Comparison of ENCODE assay signal across 30 mouse cellular contexts in genomic region chr13:113632506-113632905, GRCm38 (mm10). TPM values are rescaled to one million over a fixed set of nuclear protein-coding genes. Genes with fewer than 3 reads are reported as not detected.
DNase-seq lines count a peak whose midpoint lies in the region; ATAC-seq lines count a peak whose summit lies in the region.
"Had no signal": no experiment of that assay in that cellular context is flagged by ENCODE, and none has a peak within 500 bp of the region (broad histone marks: within the 10 kb centered on the region; RNA-seq: fewer than 3 reads in every experiment).

No protein-coding gene starts in this region.

- no peak for DNase-seq in liver
- peak; percentile 52 for DNase-seq in thymus, postnatal 0 days (ENCODE audit: low spot score)
- DNase-seq in thymus, postnatal 14 days = no peak
- DNase-seq in adrenal gland, adult (ENCODE audit: inconsistent age in 2 of 2, low spot score in 1 of 2) = no peak
- DNase-seq in frontal cortex, postnatal 25 days (ENCODE audit: low spot score in 2 of 2) = no peak
- DNase-seq: adrenal gland, adult 2 months; adrenal gland, postnatal 10 days; adrenal gland, postnatal 25 days; cerebellum, adult 11 months; cerebellum, adult 18-20 months; cerebellum, adult 8-10 months; cerebellum, adult 9-11 months; cerebellum, postnatal 14 days; cerebellum, postnatal 36 days; embryo, embryonic 11 days had no signal

- H3K9ac ChIP-seq in liver, embryonic 12.5 days = no peak overlapping the region
- H3K9ac ChIP-seq: embryonic facial prominence, embryonic 13.5 days; embryonic facial prominence, embryonic 15.5 days; forebrain, embryonic 12.5 days had no signal

- no peak overlapping the region for H3K4me3 ChIP-seq in liver, embryonic 12.5 days
- H3K4me3 ChIP-seq: embryonic facial prominence, embryonic 13.5 days; embryonic facial prominence, embryonic 15.5 days; erythroblast, embryonic 14.5 days; forebrain, embryonic 10.5 days; forebrain, embryonic 12.5 days had no signal

- WGBS in liver, embryonic 12.5 days (ENCODE audit: insufficient replicate concordance) = 30% methylated on average over 6 of the region's 6 CpGs

- no peak overlapping the region for H3K27ac ChIP-seq in liver, embryonic 12.5 days
- H3K27ac ChIP-seq: embryonic facial prominence, embryonic 13.5 days; embryonic facial prominence, embryonic 15.5 days; forebrain, embryonic 10.5 days; forebrain, embryonic 12.5 days had no signal

- no peak overlapping the region for H3K4me2 ChIP-seq in liver, embryonic 12.5 days
- H3K4me2 ChIP-seq: embryonic facial prominence, embryonic 13.5 days; embryonic facial prominence, embryonic 15.5 days; forebrain, embryonic 12.5 days had no signal

- no peaks in the 10 kb centered on the region for H3K27me3 ChIP-seq in liver, embryonic 12.5 days (replicated peaks)
- H3K27me3 ChIP-seq: embryonic facial prominence, embryonic 13.5 days; embryonic facial prominence, embryonic 15.5 days; forebrain, embryonic 12.5 days; Patski had no signal

- ATAC-seq in liver, embryonic 12.5 days = peak; percentile 20; the same call in 1 of the 2 replicates
- ATAC-seq in granulocyte monocyte progenitor cell, adult 5-6 weeks (replicated peaks; ENCODE audit: poor library complexity, severe bottlenecking) = peak; percentile 17; the same call in 1 of the 2 replicates
- ATAC-seq in megakaryocyte-erythroid progenitor cell, adult 5-6 weeks (replicated peaks; ENCODE audit: low FRiP score, low TSS enrichment, poor library complexity, severe bottlenecking) = peak; percentile 43; the same call in 1 of the 2 replicates
- ATAC-seq: activated CD4-positive, CD25-positive, alpha-beta regulatory T cell, adult 4 months; forebrain, embryonic 14.5 days; forebrain, embryonic 16.5 days; Patski had no signal

- peaks cover 25% of the 10 kb centered on the region; the same call in 1 of the 2 replicates for H3K4me1 ChIP-seq in liver, embryonic 12.5 days
- H3K4me1 ChIP-seq: embryonic facial prominence, embryonic 15.5 days; forebrain, embryonic 12.5 days had no signal

- no peaks in the 10 kb centered on the region for H3K36me3 ChIP-seq in liver, embryonic 12.5 days
- H3K36me3 ChIP-seq: embryonic facial prominence, embryonic 13.5 days; embryonic facial prominence, embryonic 15.5 days; forebrain, embryonic 10.5 days; forebrain, embryonic 12.5 days had no signal

- H3K9me3 ChIP-seq in liver, embryonic 12.5 days (replicated peaks) = no peaks in the 10 kb centered on the region
- H3K9me3 ChIP-seq: embryonic facial prominence, embryonic 13.5 days; embryonic facial prominence, embryonic 15.5 days; forebrain, embryonic 10.5 days; forebrain, embryonic 12.5 days had no signal

RNA-seq across cellular contexts. Expression of gene Snx18, which starts 14.1 kb away (rescaled TPM):
- 12.3 and 12.8 TPM in 2 replicates for polyA plus RNA-seq in liver, embryonic 12.5 days (2016; fragmentation: Nextera tagmentation; extraction: Ambion mirVana)
- polyA plus RNA-seq in thymus, postnatal 0 days (2015; fragmentation: Nextera tagmentation; extraction: Ambion mirVana) = 12.9 and 15.5 TPM in 2 replicates
- 25.5 and 39.0 TPM in 2 replicates for total RNA-seq in granulocyte monocyte progenitor cell, adult 5-6 weeks (2014; fragmentation: Nextera tagmentation)
- total RNA-seq in granulocyte monocyte progenitor cell, adult 5-6 weeks (2017) = 46.2 and 47.1 TPM in 2 replicates
- total RNA-seq in megakaryocyte-erythroid progenitor cell, adult 5-6 weeks (2014; fragmentation: Nextera tagmentation) = 5.3 and 10.9 TPM in 2 replicates
- total RNA-seq in megakaryocyte-erythroid progenitor cell, adult 5-6 weeks (2017) = 13.2 and 18.1 TPM in 2 replicates

RNA-seq across cellular contexts. Expression of gene Hspb3, which starts 31.0 kb away (rescaled TPM):
- 0.15 and 0.18 TPM in 2 replicates for polyA plus RNA-seq in liver, embryonic 12.5 days (2016; fragmentation: Nextera tagmentation; extraction: Ambion mirVana)
- polyA plus RNA-seq in thymus, postnatal 0 days (2015; fragmentation: Nextera tagmentation; extraction: Ambion mirVana) = 0.22 TPM in 1 of 2 replicates, not detected in the other
- total RNA-seq in granulocyte monocyte progenitor cell, adult 5-6 weeks (2014; fragmentation: Nextera tagmentation) = not detected in 2 replicates
- total RNA-seq in granulocyte monocyte progenitor cell, adult 5-6 weeks (2017) = not detected in 2 replicates
- total RNA-seq in megakaryocyte-erythroid progenitor cell, adult 5-6 weeks (2014; fragmentation: Nextera tagmentation) = not detected in 2 replicates
- not detected in 2 replicates for total RNA-seq in megakaryocyte-erythroid progenitor cell, adult 5-6 weeks (2017)
- total RNA-seq: adrenal gland, adult 2 months; adrenal gland, postnatal 25 days; common myeloid progenitor, adult 5-6 weeks; ES-E14 had no signal
- polyA plus RNA-seq: activated CD4-positive, CD25-positive, alpha-beta regulatory T cell, adult 4 months; adrenal gland, adult 2 months; C2C12; erythroblast, embryonic 14.5 days; forebrain, embryonic 10.5 days; forebrain, embryonic 14.5 days; Patski had no signal
